Mouse (Mus musculus) left cerebral cortex, adult 9 months (tissue): ENCODE results near the gene Tmem47.
A peak's percentile ranks its signal among the peaks of the same experiment; 100 is the strongest.

Experiments
- DNase-seq, 2 experiments: peaks; one replicate each; pipeline ENCODE4 v3.0.0; 2022; ENCODE audit warnings: low spot score in 2 of 2

Tmem47 gene

DNA sequence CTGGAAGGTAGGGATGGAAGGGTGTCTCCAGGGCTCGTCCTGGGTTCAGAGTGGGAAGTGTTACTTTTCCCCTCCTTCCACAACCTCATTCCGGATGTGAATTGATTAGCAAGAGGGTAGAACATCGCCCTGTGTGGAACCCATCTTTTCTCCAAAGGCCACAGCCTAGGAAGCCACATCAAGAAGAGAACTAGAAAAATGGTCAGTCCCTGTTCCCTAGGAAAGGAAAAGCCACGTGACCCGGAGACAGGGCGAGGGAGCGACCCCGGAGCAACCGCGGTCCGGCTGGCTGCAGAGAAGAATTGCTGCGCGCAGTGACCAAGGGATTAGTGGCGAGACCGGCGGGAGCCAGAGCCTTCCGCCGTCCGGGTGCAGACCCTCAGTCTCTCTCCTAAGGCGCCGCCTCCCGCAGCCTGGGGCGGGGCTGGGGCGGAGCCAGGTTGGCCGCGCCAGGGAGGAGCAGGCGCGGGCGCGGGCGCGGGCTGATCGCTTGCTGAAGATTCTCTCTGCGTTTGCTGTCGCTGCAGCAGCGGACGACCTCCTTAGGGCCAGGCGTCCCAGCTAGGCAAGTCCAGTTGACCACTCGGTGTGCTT lies at the start of gene Tmem47:
TSS of gene Tmem47 (plus strand) at position 489 of the 594 bp plus-strand sequence.
- DNase-seq, result peak in 1 of 2 experiments; percentile 46

DNA sequence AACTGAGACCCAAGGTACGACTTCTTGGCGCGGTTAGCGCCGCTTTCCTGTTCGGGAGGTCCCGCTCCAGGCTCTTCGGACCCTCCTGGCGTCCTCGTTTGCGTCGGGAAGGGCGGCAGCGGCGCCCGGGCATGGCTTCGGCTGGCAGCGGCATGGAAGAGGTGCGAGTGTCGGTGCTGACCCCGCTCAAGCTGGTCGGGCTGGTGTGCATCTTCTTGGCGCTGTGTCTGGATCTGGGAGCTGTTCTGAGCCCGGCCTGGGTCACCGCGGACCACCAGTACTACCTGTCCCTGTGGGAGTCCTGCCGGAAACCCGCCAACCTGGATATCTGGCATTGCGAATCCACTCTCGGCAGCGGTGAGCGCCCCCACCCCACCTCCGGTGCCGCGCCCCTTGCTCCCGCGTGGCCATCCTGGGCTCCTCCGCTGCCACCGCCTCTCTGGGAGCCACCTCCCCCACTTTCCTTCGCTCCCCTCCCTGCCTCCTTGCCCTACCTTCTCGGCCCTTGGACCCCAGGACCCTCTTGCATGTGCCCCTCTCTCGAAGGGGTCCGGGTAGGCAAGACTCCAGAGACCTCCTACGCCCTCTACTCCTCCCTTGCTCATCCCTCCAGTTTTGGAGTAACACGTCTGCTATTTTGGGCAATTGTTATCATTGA lies 435 bp downstream of the Tmem47 start:
- no peak for DNase-seq

DNA sequence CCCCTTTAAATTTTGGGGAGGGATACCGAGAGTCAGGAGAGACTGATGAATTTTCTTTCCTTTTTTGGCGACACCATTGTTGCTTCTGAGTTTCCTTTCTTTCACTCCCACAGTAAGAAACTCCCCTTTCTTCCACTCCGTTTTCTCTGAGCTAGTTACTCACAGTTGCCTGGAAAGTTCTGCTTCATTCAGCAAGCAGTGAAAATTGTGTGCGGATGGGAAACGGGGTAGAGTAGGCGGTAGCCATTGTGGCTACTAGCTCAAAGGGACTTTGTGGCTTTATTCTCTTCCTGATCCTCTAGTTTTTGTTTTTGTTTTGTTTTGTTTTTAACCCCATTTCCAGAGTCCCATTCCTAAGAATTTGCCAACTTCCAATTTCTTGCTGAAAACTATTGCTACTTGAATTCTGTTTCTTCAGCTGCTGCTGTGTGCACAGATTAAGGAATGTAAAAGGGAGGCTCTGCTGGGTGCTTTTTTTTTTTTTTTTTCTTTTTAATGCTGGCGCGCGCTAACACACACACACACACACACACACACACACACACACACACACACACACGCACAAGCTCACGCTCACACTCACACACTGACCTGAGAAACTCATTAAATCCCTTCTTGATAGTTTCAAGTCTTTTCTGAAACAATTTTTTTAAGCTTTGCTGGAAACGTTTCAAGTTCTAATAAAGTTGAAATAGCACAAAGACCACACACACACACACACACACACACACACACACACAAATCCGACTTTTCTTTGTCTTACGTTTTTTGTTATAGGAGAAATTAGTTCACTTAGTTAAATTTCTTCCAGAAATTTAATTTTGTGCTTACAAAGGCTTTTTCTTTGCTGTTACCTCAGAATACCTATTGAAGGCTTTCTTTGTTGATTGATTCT lies 1.5 kb downstream of the Tmem47 start:
- no peak for DNase-seq

DNA sequence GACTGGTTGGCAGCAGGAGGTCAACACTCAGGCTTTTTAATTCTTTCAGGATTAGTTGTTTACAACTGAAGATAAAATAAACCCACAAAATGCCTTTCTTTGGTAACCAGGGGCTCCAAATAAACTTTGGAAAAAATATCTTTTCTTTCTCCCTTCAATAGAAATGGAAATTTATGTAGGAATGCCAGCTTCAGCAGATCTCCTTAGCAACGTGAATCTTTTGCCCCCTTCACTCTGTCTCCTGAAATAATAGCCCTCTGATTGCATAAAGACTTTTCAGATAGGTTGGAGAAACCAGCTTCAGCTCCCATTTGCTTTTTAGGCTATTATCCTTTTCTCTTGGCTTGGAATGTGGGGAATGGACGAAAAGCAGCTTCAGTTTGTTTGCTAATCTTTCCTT lies 2.2 kb downstream of the Tmem47 start:
- no peak for DNase-seq

DNA sequence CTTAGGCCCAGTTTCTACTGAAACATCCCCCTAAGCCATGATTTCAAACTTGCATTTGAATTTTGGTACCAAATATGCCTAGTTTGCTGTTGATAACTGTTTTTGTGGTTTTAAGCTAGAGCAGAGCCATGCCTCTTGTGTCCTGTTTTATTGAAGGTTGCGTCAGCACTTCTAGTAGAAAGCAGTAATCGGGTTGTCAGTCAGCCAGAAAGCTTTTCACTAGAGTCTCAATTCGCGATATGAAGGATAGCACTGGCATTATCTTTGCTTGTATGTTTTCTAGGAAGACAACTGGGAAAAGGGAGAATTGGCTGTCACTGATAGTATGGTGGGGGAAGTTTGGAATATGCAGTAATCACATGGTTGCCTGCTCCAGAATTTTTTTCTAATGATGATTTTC lies 3.3 kb downstream of the Tmem47 start:
- no peak for DNase-seq

DNA sequence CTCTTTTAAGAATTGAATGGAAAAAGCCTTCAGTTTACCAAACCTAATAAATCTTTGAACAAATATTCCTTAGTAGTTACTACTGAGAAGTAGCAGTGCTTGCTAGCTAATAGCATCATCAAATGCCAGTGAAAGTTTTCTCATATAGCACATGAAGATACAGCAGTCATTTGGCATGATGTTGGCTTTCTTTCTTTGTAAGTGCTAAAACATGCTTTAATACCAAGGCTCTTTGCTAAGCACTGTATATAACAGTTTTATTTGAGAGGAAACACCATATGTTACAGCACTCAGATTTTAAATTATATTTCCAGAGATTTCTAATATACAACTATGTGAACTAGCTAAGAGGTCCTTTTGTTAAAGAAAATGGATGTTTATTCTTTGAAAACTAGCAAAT lies 8.0 kb downstream of the Tmem47 start:
- DNase-seq, result no peak

DNA sequence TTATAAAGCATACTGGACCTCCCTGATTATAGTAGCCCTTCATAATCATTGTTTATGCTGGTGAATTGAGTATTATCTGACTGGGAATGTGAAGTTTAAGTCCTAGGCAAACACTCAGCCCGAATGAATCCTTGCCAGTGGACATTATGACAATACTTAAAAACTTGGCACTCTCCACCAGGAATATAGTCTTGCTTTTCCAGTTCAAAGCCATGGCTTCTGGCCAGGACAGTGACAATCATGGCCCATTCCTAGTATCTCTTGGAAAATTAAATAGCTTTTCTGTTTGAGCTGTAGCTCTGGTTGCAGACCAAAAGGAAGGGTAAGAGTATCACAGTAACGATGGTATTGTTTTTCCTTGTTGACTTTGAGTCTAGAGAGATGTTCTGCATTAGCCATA lies 10.5 kb downstream of the Tmem47 start:
- no peak for DNase-seq

DNA sequence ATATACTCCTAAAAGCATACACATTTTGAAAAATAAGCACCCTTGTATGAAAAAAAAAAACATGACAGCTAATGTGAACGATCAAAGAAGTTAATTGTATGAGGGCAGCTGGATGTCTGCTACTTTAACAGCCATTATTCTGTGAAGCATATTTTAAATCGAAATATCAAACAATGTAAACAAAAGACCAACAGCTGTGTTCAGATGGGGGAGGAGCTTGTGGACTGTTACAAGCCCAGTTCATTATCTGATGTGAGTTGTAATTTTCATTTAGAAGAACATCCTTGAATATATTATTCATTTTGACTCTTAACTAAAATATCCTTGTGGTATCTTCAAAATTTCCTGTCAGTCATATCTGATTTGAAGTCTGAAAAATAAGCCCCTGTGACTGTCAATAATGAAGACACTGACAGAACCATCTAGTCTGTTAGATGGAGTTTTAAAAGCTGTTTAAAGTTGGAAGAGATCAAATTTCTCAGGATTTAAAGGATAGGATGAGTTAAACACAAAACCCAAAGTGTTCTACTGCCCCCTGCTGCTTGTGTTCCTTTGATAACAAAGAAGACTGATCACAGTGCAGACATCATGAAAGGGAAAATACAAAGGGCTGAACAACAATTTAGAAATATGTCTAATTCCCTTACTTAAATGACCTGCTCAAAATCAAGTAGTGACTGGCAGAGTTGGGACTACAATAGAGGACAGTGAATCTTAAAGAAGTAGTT lies 14.7 kb downstream of the Tmem47 start:
- peak in 1 of 2 experiments; percentile 52 for DNase-seq

DNA sequence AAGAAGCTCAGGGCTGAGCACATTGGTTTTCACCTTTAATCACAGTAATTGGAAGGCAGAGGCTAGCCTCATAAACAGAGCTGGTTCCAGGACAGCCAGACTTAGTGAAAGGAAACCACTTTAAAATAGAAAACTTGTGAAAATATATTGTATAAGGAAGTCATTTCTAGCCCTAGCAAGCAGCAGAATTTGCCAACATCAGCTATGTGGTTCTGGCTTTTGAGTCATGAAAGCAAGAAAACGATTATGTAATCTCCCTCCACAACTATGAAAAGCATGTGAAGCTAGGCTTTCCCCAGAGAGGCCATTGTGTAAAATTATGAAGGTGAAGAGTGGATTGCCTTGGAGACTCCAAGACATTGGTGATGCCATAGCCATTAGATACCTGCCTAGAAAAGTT lies 76.9 kb downstream of the Tmem47 start:
- no peak for DNase-seq
